Mouse (Mus musculus) kidney, postnatal 25 days (tissue): Measurements from ENCODE around the gene Tex19.1.

ENCODE experiments used
- DNase-seq, 2 experiments: peaks; one replicate each; pipeline ENCODE4 v3.0.0; 2021; ENCODE audit warnings: mixed read lengths in 2 of 2

Tex19.1 gene

GRCm38 (mm10) chr11:121148193-121148592 is 2.2 kb downstream of the Tex19.1 start:
- no peak for DNase-seq

- DNase-seq, result peak in 1 of 2 experiments; percentile 16
These were observed 8.3 kb downstream of the Tex19.1 start for GRCm38 (mm10) chr11:121154203-121154602.

- DNase-seq, result peak in 1 of 2 experiments; percentile 17
These were observed 10.5 kb downstream of the Tex19.1 start for GRCm38 (mm10) chr11:121156411-121156891.

GRCm38 (mm10) chr11:121159971-121160370 is 14.0 kb downstream of the Tex19.1 start, which contains the start of gene Uts2r:
Uts2r (plus strand) TSS chr11:121160271.
- no peak for DNase-seq

GRCm38 (mm10) chr11:121160636-121161346 is 14.8 kb downstream of the Tex19.1 start:
- DNase-seq, result no peak

GRCm38 (mm10) chr11:121163751-121164150 is 17.8 kb downstream of the Tex19.1 start:
- no peak for DNase-seq

GRCm38 (mm10) chr11:121173203-121173602 is 27.3 kb downstream of the Tex19.1 start:
- DNase-seq, result no peak

GRCm38 (mm10) chr11:121174234-121174633 is 28.3 kb downstream of the Tex19.1 start:
- no peak for DNase-seq

- DNase-seq, result peak; percentile 59 to 68
These were observed 30.6 kb downstream of the Tex19.1 start for GRCm38 (mm10) chr11:121176285-121177270.

- peak; percentile 64 for DNase-seq
These were observed 43.7 kb downstream of the Tex19.1 start for GRCm38 (mm10) chr11:121189681-121190080.

- no peak for DNase-seq
These were observed 46.8 kb downstream of the Tex19.1 start for GRCm38 (mm10) chr11:121192742-121193141.

GRCm38 (mm10) chr11:121193415-121193814 is 47.5 kb downstream of the Tex19.1 start:
- DNase-seq, result no peak
